Mouse (Mus musculus) midbrain, embryonic 13.5 days (tissue): ENCODE results near the gene Tmem54. TPM values are rescaled to one million over a fixed set of nuclear protein-coding genes. Genes with fewer than 3 reads are reported as not detected.

Experiments
- ATAC-seq: fragments of 200-750 bp; cut with Nextera tagmentation; 2 replicates; pipeline ENCODE4 v1.8.0; 2017; ENCODE audit warnings: mild to moderate bottlenecking, moderate TSS enrichment, moderate library complexity
- H3K27ac ChIP-seq: fragments of 300-500 bp; sonication (generic); 2 replicates; pipeline ENCODE4 v1.5.1; 2015; ENCODE audit warnings: inconsistent platforms, mild to moderate bottlenecking, moderate library complexity
- H3K27me3 ChIP-seq: fragments of 300-500 bp; sonication (generic); 2 replicates; pipeline ENCODE4 v1.6.1; 2015; ENCODE audit warnings: mild to moderate bottlenecking, inconsistent platforms
- H3K36me3 ChIP-seq: fragments of 300-500 bp; sonication (generic); 2 replicates; pipeline ENCODE4 v1.6.1; 2015; ENCODE audit warnings: mild to moderate bottlenecking, inconsistent platforms
- H3K4me1 ChIP-seq: fragments of 300-500 bp; sonication (generic); replicated peaks from 2 replicates; pipeline ENCODE4 v1.6.1; 2015; ENCODE audit warnings: inconsistent platforms
- H3K4me2 ChIP-seq: fragments of 300-500 bp; sonication (generic); replicated peaks from 2 replicates; pipeline ENCODE4 v1.6.1; 2015; ENCODE audit warnings: moderate library complexity, mild to moderate bottlenecking, inconsistent platforms
- H3K4me3 ChIP-seq: fragments of 300-500 bp; sonication (generic); replicated peaks from 2 replicates; pipeline ENCODE4 v1.5.1; 2015; ENCODE audit warnings: mild to moderate bottlenecking, inconsistent platforms
- H3K9ac ChIP-seq: fragments of 300-500 bp; sonication (generic); replicated peaks from 2 replicates; pipeline ENCODE4 v1.6.1; 2015; ENCODE audit warnings: mild to moderate bottlenecking, inconsistent platforms
- H3K9me3 ChIP-seq: fragments of 300-500 bp; sonication (generic); 2 replicates; pipeline ENCODE4 v1.6.1; 2016; ENCODE audit warnings: mild to moderate bottlenecking, inconsistent platforms
- WGBS: fragments of 180-500 bp; shearing (Covaris S2); methylation state at CpG from one replicate; pipeline ENCODE4 v1.1.7; 2015; 5-methylcytosine and 5-hydroxymethylcytosine counted together
- polyA plus RNA-seq: library from polyadenylated mRNA; unstranded; fragments of >200 nt; fragmentation: Nextera tagmentation; extraction: Ambion mirVana; gene quantifications from 2 replicates; pipeline ENCODE4 v1.2.1, GENCODE M21; 2015

Tmem54 gene
- not detected in 2 replicates for polyA plus RNA-seq

DNA sequence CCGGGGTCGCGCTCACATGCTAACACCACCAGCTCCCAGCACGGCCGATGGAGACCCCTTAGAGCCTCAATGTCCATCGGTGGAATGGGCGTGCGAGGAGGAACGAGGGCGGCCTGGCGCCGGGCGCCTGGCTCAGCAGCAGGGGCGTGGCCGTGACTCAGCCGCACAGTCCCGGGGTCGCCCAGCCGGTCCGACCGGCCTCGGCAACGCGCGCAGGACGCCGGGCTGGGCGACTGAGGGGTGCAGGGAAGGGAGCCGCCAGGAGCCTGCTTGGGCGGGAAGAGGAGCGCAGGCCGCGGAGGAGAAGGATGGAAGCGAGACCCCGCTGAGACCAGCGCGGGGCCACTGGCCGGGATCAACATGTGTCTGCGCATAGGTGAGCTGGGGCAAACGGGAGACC, at the start of gene Tmem54:
Gene Tmem54 (plus strand): TSS at position 193 of the 400 bp plus-strand sequence.
- H3K4me3 ChIP-seq = peak within 1 kb of the TSS; percentile 26
- peaks cover 12% of the 10 kb centered on the region for H3K4me1 ChIP-seq
- no peak for ATAC-seq
- peak within 1 kb of the TSS; percentile 39; the same call in 1 of the 2 replicates for H3K9ac ChIP-seq
- H3K27me3 ChIP-seq = peaks cover 52% of the 10 kb centered on the region
- no peaks in the 10 kb centered on the region for H3K36me3 ChIP-seq
- H3K27ac ChIP-seq = no peak within 1 kb of the TSS
- H3K9me3 ChIP-seq = no peaks in the 10 kb centered on the region
- H3K4me2 ChIP-seq = peak within 1 kb of the TSS; percentile 46
- 4% methylated on average over 39 of the region's 40 CpGs for WGBS

DNA sequence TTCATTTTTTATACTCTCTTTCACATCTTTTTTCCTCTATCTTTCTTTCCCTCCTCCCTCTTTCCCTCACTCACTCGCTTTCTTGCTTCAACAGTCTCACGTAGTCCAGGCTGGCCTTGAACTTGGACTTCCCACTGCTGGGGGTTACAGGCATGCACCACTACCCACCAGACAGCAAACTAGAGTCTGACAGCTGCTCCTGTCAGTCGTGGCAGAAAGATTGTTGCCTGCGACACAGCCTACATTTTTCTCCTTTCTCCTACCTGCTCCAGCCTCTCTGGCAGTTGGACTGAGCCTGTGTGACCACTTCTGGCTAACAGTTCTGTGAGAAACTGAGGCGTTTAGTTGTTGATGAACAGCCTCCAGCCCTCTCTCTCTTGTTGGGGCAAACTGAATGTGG, 49.8 kb upstream of the Tmem54 start:
- Histone ChIP-seq H3K4me2 (no peak overlapping the region), H3K36me3 (no peaks in the 10 kb centered on the region), H3K27me3 (peaks cover 17% of the 10 kb centered on the region), H3K27ac (no peak overlapping the region), H3K9me3 (no peaks in the 10 kb centered on the region), H3K9ac (no peak overlapping the region), H3K4me3 (no peak overlapping the region), H3K4me1 (peaks cover 26% of the 10 kb centered on the region)
- ATAC-seq = no peak
- 87% methylated on average over 5 of the region's 5 CpGs for WGBS

DNA sequence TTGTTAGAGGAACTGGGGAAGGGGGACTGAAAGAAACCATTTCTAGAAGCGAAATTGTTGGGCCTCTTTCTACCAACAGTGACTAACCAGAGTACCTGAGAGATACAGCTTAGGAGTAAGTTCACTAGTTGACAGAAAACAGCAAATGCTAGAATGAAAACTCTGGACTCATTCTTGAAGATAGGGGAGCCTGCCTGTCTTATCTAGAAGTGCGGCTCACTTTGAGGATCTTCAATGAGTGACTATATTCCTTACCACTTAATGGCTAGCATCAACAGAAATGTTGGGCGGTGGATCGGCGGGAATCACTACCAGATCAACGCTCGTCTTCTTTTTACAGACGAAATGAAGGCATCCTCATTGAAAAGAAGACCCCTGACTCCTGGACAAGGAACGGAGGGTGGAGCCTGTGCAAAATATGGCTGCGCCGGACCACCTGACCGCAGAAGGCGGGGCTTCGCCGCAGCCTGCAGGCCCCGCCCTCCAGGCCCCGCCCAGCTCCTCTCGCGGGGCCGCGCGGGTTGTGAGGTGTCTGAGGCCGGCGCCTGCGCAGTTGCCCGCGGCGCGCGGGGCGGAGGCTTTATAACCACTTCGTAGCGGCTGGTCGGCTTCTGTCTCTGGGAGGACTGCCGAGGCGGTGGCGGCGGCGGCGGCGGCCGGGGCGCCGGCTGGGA, 47.7 kb upstream of the Tmem54 start:
- H3K9ac ChIP-seq = peak overlapping the region; percentile 98
- peak; percentile 95 for ATAC-seq
- peak overlapping the region; percentile 98 for H3K4me2 ChIP-seq
- H3K9me3 ChIP-seq = no peaks in the 10 kb centered on the region
- H3K27me3 ChIP-seq = 0 out of 2 replicates have a peak, but pooled peaks cover 5% of the 10 kb centered on the region
- peaks cover 39% of the 10 kb centered on the region for H3K4me1 ChIP-seq
- peak overlapping the region; percentile 96 for H3K4me3 ChIP-seq
- H3K36me3 ChIP-seq = no peaks in the 10 kb centered on the region
- 4% methylated on average over 41 of the region's 44 CpGs for WGBS
- peak overlapping the region; percentile 95 for H3K27ac ChIP-seq

DNA sequence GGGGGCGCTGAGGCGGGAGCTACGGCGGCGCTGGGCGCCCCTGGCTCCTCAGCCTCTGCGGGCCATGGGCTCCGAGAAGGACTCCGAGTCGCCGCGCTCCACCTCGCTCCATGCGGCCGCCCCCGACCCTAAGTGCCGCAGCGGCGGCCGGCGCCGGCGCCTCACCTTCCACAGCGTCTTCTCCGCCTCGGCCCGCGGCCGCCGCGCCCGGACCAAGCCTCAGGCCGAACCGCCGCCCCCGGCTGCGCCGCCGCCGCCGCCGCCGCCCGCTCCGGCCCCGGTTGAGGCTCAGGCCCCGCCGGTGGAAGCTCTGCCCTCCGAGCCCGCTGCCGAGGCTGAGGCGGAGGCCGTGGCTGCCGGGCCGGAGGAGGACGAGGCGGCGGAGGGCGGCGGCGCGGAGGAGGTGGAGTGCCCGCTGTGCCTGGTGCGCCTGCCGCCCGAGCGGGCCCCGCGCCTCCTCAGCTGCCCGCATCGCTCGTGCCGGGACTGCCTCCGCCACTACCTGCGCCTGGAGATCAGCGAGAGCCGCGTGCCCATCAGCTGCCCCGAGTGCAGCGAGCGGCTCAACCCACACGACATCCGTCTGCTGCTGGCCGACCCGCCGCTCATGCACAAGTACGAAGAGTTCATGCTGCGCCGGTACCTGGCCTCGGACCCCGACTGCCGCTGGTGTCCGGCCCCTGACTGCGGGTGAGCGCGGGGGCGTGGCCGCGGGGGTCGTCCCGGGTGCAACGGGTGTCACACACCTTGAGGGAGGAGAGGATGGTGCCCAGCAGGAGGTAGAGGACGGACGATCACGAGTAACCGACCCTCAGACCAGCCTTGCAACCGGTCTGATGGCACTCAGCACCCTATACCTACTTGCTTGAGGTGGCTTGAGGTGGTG, 46.9 kb upstream of the Tmem54 start, which contains the start of gene Rnf19b:
Gene Rnf19b (plus strand): TSS at position 65 of the 886 bp plus-strand sequence.
- Histone ChIP-seq H3K27me3 (no peaks in the 10 kb centered on the region), H3K4me1 (peaks cover 39% of the 10 kb centered on the region), H3K9ac (peak within 1 kb of the TSS; percentile 98), H3K9me3 (no peaks in the 10 kb centered on the region), H3K36me3 (no peaks in the 10 kb centered on the region), H3K4me3 (peak within 1 kb of the TSS; percentile 96), H3K27ac (peak within 1 kb of the TSS; percentile 95), H3K4me2 (peak within 1 kb of the TSS; percentile 98)
- ATAC-seq = peak; percentile 72
- WGBS = under 1% methylated on average over 62 of the region's 107 CpGs

DNA sequence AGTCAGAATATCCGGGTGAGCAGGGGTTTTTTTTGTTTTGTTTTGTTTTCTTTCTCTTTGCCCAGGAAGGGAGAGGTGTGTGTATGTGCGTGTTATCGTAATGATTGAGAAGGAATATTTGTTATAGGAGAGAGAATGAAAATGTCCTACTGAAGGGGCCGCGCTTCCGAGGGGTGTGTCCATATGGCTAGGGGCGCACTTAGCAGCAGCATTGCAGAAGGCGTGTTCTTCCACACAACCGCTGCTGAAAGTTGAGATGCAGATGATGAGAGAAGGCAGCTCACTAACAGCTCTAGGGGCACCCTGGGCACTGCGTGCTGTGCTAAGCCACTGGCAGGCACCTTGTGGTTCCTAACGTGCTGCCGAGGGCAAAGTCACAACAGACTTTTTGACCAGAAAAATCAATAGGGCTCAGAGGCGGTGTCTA, 46.2 kb upstream of the Tmem54 start:
- Histone ChIP-seq H3K9me3 (no peaks in the 10 kb centered on the region), H3K4me3 (peak overlapping the region; percentile 96), H3K27ac (peak overlapping the region; percentile 95), H3K4me2 (peak overlapping the region; percentile 98), H3K9ac (peak overlapping the region; percentile 98), H3K27me3 (no peaks in the 10 kb centered on the region), H3K4me1 (peaks cover 39% of the 10 kb centered on the region), H3K36me3 (no peaks in the 10 kb centered on the region)
- WGBS = 3% methylated on average over 13 of the region's 13 CpGs
- no peak for ATAC-seq

DNA sequence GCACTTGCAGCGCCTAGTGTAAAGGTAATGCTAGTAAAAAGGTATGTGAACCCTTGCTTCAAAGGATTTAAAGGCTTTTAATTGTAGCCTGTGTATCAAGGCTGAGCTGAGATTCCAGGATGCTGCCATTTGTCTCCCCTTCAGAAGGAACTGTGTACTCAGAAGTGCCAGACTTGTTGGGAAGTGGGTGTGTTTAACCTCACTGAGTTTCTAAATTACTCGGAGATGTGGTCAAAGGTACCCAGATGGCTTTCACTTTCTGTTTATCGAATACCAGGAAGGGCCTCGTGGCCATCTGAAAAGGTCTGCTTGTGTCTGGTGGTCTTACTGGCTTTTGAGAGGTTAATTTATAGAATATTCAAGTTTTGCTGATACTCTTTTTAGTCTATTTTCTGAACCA, 45.4 kb upstream of the Tmem54 start:
- H3K4me3 ChIP-seq = peak overlapping the region; percentile 96
- H3K27ac ChIP-seq = no peak overlapping the region
- WGBS = 61% methylated on average over 4 of the region's 4 CpGs
- peak overlapping the region; percentile 98 for H3K4me2 ChIP-seq
- H3K27me3 ChIP-seq = no peaks in the 10 kb centered on the region
- H3K36me3 ChIP-seq = no peaks in the 10 kb centered on the region
- H3K9ac ChIP-seq = peak overlapping the region; percentile 98
- peaks cover 39% of the 10 kb centered on the region for H3K4me1 ChIP-seq
- no peak for ATAC-seq
- H3K9me3 ChIP-seq = no peaks in the 10 kb centered on the region

DNA sequence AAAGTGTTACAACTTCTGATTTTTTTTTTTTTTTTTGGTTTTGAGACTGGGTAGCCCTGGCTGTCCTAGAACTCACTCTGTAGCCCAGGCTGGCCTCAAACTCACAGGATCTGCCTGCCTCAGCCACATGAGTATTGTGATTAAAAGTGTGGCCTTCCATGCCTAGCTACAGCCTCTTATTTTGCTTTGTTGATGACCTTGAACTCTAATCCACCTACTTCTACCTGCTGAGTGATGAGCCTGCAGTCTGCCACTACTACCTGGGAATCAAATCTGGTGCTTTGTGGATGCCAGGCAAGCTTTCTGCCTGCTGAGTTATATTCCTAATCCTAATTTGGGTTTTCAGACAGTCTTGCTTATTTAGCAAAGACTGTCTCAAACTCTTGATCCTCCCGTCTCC, 43.9 kb upstream of the Tmem54 start:
- Histone ChIP-seq H3K4me3 (no peak overlapping the region), H3K27me3 (no peaks in the 10 kb centered on the region), H3K9ac (no peak overlapping the region), H3K36me3 (no peaks in the 10 kb centered on the region), H3K4me2 (no peak overlapping the region), H3K9me3 (no peaks in the 10 kb centered on the region), H3K27ac (no peak overlapping the region), H3K4me1 (peaks cover 39% of the 10 kb centered on the region)
- WGBS = 85% methylated on average over 1 of the region's 1 CpGs
- no peak for ATAC-seq

DNA sequence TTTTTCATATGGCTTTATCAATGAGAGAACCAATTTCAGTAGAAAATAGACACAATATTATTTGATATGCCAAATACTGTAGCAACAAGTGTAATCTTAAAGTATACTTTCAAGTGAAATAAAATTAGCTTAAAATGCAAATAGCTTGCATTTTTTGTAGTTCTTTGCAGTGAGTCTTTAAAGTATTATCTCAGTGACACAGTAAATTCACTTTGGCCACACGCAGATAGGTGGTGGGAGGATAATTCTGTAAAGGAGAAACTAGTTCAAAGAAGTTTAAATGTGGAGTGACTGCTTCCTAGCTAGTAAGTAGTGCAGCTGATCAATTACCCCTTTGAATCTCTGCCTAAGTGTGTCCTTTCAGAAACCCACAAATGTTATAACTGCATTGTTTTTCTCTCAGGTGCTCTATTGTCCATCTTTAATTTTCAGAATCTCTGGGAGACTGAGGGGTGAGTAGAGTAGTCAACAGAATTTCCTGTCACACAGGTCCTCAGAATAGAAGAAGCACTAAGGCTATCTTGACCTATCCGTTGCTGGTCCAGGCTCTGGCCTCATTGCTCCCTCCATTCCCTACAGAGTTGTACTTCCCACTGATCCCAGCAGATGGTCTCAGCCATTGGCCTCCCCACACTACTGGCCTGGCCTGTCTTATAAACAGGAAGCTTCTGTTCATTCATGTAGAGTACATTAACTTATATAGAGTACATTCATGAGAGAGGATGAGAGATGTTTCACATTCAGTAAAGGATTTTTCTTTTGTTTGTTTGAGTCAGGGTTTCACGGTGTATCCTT, 42.9 kb upstream of the Tmem54 start:
- H3K4me2 ChIP-seq = no peak overlapping the region
- H3K27ac ChIP-seq = no peak overlapping the region
- no peak overlapping the region for H3K9ac ChIP-seq
- no peaks in the 10 kb centered on the region for H3K27me3 ChIP-seq
- H3K4me1 ChIP-seq = peaks cover 34% of the 10 kb centered on the region
- H3K36me3 ChIP-seq = no peaks in the 10 kb centered on the region
- WGBS = 84% methylated on average over 3 of the region's 3 CpGs
- H3K4me3 ChIP-seq = no peak overlapping the region
- no peak for ATAC-seq
- H3K9me3 ChIP-seq = no peaks in the 10 kb centered on the region

DNA sequence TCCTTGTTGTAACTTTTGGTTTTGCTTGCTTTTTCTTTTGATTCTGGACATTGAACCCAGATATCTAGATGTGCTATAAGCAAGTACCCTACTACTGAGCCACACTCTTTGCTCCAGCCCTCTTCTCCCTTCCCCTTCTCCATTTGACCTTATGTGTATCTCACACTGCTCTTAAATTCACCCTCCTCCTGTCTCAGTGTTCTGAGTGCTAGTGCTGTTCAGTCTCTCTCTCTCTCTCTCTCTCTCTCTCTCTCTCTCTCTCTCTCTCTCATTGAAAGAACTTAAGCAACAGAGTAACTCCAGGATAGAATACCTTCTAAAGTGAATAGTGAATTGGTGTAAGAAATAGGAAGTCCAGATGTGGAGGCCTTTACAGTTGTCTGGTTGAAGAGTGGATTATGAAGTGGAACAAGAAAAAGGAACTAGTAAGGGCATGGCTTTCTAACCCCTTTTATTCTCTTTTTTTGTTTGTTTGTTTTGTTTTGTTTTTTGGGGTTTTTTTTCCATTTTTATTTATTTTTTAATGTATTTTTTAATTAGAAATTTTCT, 39.6 kb upstream of the Tmem54 start:
- H3K9me3 ChIP-seq = no peaks in the 10 kb centered on the region
- no peak overlapping the region for H3K27ac ChIP-seq
- no peaks in the 10 kb centered on the region for H3K27me3 ChIP-seq
- ATAC-seq = no peak
- peaks cover 12% of the 10 kb centered on the region for H3K4me1 ChIP-seq
- H3K36me3 ChIP-seq = no peaks in the 10 kb centered on the region
- H3K4me3 ChIP-seq = no peak overlapping the region
- H3K4me2 ChIP-seq = no peak overlapping the region
- no peak overlapping the region for H3K9ac ChIP-seq

DNA sequence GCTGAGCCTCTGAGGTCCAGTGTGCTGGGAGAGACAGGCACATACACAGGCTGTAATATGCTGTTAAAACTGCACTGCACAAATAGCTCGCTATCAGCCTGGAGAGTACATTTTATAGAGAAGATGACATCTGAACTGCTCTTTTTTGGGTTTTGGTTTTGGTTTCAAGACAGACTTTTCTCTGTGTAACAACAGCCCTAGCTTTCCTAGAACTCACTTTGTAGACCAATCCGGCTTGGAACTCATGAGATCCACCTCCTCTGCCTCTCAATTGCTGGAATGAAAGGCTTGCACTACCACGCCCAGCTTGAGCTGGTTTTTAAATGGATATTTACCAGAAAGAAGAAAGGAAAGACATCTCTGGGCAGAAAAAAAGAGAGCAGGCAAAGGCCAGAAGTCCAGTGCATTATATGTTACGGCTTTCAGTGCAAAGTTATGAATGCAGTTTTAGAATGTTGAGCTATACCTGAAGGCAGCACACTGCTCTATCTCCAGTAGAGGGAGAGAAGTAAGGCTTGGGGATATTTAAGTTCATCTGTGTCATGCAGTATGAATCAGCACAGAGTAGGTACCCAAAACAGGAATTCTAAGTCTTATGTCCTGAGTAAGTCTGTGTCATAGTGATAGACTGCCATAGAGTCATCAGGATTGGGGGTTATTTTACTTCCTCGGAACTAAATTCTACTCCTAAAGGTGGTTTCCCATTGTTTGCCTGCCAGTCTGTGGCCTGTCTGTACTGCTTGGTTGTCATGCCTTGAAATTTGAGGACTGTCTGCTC, 37.5 kb upstream of the Tmem54 start:
- Histone ChIP-seq H3K27me3 (no peaks in the 10 kb centered on the region), H3K9me3 (no peaks in the 10 kb centered on the region), H3K9ac (peak overlapping the region; percentile 24; the same call in 1 of the 2 replicates), H3K4me2 (no peak overlapping the region), H3K4me3 (no peak overlapping the region), H3K4me1 (no peaks in the 10 kb centered on the region), H3K36me3 (0 out of 2 replicates have a peak, but pooled peaks cover 1% of the 10 kb centered on the region), H3K27ac (no peak overlapping the region)
- no peak for ATAC-seq
- WGBS = 89% methylated on average over 5 of the region's 5 CpGs

DNA sequence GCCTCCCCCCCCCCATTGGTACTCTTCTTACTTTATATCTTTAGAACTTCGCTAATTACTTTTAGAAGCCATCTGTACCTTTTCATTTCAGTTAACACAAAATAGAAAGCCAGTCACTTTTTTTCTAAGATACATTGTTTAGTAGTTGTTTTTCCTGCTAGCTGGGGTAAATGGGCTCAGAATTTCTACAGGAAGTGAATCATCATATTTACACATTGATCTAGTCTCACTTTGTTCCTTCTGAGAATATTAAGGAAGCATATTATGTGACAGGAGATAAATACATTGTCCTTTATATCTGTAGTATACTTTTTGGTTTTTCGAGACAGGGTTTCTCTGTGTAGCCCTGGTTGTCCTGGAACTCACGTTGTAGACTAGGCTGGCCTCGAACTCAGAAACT, 36.5 kb upstream of the Tmem54 start:
- Histone ChIP-seq H3K9me3 (no peaks in the 10 kb centered on the region), H3K27ac (no peak overlapping the region), H3K4me3 (no peak overlapping the region), H3K9ac (no peak overlapping the region), H3K4me1 (no peaks in the 10 kb centered on the region), H3K36me3 (peaks cover 8% of the 10 kb centered on the region), H3K27me3 (no peaks in the 10 kb centered on the region), H3K4me2 (no peak overlapping the region)
- WGBS = 96% methylated on average over 4 of the region's 4 CpGs
- ATAC-seq = no peak
